Mouse (Mus musculus) ovary, adult 18-20 months (tissue): ENCODE measurements at regions not wholly inside any gene's neighbourhood (a gene's known extent, or its start where the extent isn't known, plus 50 kb on each side); places are given as distances from the start of the nearest gene placed in this dataset.

Experiments used
- DNase-seq: peaks from one replicate; pipeline ENCODE4 v3.0.0; 2022; ENCODE audit warnings: low spot score, mixed read lengths

DNA sequence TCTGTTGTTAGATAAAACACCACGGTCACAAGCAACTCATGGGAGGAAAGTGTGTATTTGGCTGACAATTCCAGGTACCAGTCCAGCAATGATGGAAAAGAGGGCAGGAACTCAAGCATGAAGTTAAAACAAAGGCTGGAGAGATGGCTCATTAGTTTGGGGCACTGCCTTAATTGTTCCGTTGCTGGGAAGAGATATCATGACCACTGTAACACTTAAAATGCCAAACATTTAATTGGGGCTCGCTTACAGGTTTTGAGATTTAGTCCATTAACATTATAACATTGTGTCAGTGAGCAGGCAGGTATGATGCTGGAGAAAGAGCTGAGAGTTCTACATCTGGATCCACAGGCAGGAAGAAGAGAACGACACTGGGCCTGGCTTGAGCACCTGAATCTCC lies 782.0 kb upstream of the Celf2 start:
- DNase-seq: no peak

GRCm38 (mm10) chr2:8287403-8287802 lies 778.0 kb upstream of the Celf2 start:
- no peak for DNase-seq

DNA sequence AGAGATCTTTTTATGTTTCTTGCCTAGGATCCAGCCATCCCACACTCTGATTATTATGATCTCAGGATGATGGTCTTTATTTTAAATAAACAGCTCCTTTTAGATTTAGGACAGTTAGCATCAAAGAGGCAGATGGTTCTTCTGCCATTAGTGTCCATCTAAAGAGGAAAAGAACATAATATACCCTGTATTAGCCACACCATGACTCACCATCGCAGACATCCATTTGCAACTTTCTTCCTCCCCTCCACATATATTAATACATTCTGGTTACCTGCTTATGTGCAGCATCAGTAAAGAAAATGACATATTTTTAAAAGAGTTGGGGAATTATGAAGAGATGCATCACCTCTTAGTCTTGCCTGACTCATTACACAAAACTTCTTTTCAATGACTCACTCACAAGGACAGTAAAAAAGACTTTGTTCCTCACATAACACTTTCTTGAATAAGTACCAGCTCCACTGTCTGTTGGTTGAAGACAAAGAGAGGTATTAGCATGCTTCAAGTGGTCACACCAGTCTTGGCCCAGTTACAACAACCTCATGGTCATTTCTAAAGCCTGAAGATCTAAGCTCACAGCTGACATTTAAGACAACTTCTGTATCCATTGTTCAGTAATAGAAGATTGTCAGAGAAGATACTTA lies 766.9 kb upstream of the Celf2 start:
- no peak for DNase-seq
